Mouse (Mus musculus) liver, embryonic 14.5 days (tissue): Measurements from ENCODE around the gene Med12l.
"Not testable (repeated sequence)": the region's sequence is repeated elsewhere in the genome, so short reads cannot be mapped to it uniquely, and the experiment has no call there.

Experiments
- CTCF ChIP-seq: IDR thresholded peaks from 2 replicates; pipeline ENCODE4 v1.5.1; 2016; ENCODE audit warnings: antibody characterized with exemption, low read depth, control low read depth
- EP300 ChIP-seq: IDR thresholded peaks from 2 replicates; pipeline ENCODE4 v1.6.1; 2016; ENCODE audit warnings: antibody characterized with exemption, low read depth

DNA sequence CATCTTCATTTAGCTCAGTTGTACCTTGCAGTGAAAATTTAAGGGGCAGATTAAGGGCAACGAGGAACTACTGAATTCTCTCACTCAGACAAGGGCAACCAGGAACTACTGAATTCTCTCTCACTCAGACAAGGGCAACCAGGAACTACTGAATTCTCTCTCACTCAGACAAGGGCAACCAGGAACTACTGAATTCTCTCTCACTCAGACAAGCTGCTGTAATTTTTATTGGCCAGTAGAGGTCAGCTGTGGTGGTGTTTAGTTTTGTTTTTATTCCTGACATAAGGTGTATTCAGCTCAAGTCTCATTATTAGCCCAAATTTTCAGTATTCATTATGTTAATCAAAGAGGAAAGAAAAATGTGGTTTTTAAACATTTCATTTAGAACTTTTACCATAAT is 63.4 kb downstream of the Med12l start:
- TF ChIP-seq CTCF: 0 out of 2 replicates have a peak, but pooled peaks have one; percentile 11
- TF ChIP-seq EP300: not testable (repeated sequence)
